Mouse (Mus musculus): ENCODE measurements around the gene Cops3. TPM values are rescaled to one million over a fixed set of nuclear protein-coding genes. Genes with fewer than 3 reads are reported as not detected.
A peak's percentile ranks its signal among the peaks of the same experiment; 100 is the strongest.

Gene Cops3
- 26.2 and 33.5 TPM in 2 replicates for polyA plus RNA-seq (2012; rRNA removed)
- 108 and 112 TPM in 2 replicates for polyA plus RNA-seq (2014; fragmentation: Nextera tagmentation; extraction: Ambion mirVana)

GRCm38 (mm10) chr11:59839459-59840126 is at the start of gene Cops3:
Cops3 (minus strand) TSS chr11:59839838.
- Histone ChIP-seq H3K27me3 (ENCODE audit: control insufficient read depth, insufficient read depth, low read length) (no peaks in the 10 kb centered on the region), H3K4me3 (ENCODE audit: insufficient read depth in 1 of 2, low read depth in 2 of 2, low read length in 2 of 2) (peak within 1 kb of the TSS; percentile 82 to 84), H3K9ac (replicated peaks) (peak within 1 kb of the TSS; percentile 91), H3K36me3 (replicated peaks; ENCODE audit: control insufficient read depth, insufficient read depth, low read depth) (peaks cover 11% of the 10 kb centered on the region), H3K27ac (peak within 1 kb of the TSS; percentile 82), H3K9me3 (ENCODE audit: control insufficient read depth, low read length) (no peaks in the 10 kb centered on the region), H3K4me1 (replicated peaks; ENCODE audit: control insufficient read depth in 2 of 2, insufficient read depth in 2 of 2, low read length in 1 of 2) (peaks cover 14 to 16% of the 10 kb centered on the region in 2 experiments), H3K4me2 (ENCODE audit: low read depth) (peak within 1 kb of the TSS; percentile 88)
- DNase-seq (ENCODE audit: low read depth in 3 of 3, low spot score in 3 of 3) (peak; percentile 94 to 96 (median 95)), ATAC-seq (ENCODE audit: insufficient read depth) (peak; percentile 92)
- TF ChIP-seq CTCF (IDR thresholded peaks at IDR 0.05; ENCODE audit: low read depth) (no peak), EP300 (IDR thresholded peaks at IDR 0.05; ENCODE audit: low read depth) (peak; percentile 27; the same call in 1 of the 2 replicates)
- WGBS (ENCODE audit: insufficient replicate concordance), result under 1% methylated on average over 43 of the region's 43 CpGs

- Histone ChIP-seq H3K4me1 (replicated peaks; ENCODE audit: control insufficient read depth in 2 of 2, insufficient read depth in 2 of 2, low read length in 1 of 2) (peaks cover 2 to 11% of the 10 kb centered on the region in 2 experiments; a peak in 3 of 4 replicates), H3K9me3 (ENCODE audit: control insufficient read depth, low read length) (no peaks in the 10 kb centered on the region), H3K27me3 (ENCODE audit: control insufficient read depth, insufficient read depth, low read length) (no peaks in the 10 kb centered on the region), H3K36me3 (replicated peaks; ENCODE audit: control insufficient read depth, insufficient read depth, low read depth) (no peaks in the 10 kb centered on the region), H3K9ac (replicated peaks) (no peak overlapping the region), H3K4me2 (ENCODE audit: low read depth) (no peak overlapping the region), H3K4me3 (ENCODE audit: insufficient read depth in 1 of 2, low read depth in 2 of 2, low read length in 2 of 2) (no peak overlapping the region), H3K27ac (no peak overlapping the region)
- TF ChIP-seq CTCF (IDR thresholded peaks at IDR 0.05; ENCODE audit: low read depth) (no peak), EP300 (IDR thresholded peaks at IDR 0.05; ENCODE audit: low read depth) (no peak)
- ATAC-seq (ENCODE audit: insufficient read depth) (no peak), DNase-seq (ENCODE audit: low read depth in 3 of 3, low spot score in 3 of 3) (no peak)
- WGBS (ENCODE audit: insufficient replicate concordance), result 67% methylated on average over 5 of the region's 5 CpGs
These were observed 48.5 kb upstream of the Cops3 start for GRCm38 (mm10) chr11:59888151-59888550.

GRCm38 (mm10) chr11:59886952-59887351 is 47.3 kb upstream of the Cops3 start:
- DNase-seq (ENCODE audit: low read depth in 3 of 3, low spot score in 3 of 3), result no peak
- Histone ChIP-seq H3K4me2 (ENCODE audit: low read depth) (no peak overlapping the region), H3K36me3 (replicated peaks; ENCODE audit: control insufficient read depth, insufficient read depth, low read depth) (no peaks in the 10 kb centered on the region), H3K4me3 (ENCODE audit: insufficient read depth in 1 of 2, low read depth in 2 of 2, low read length in 2 of 2) (no peak overlapping the region), H3K27ac (no peak overlapping the region), H3K27me3 (ENCODE audit: control insufficient read depth, insufficient read depth, low read length) (no peaks in the 10 kb centered on the region), H3K9me3 (ENCODE audit: control insufficient read depth, low read length) (no peaks in the 10 kb centered on the region), H3K4me1 (replicated peaks; ENCODE audit: control insufficient read depth in 2 of 2, insufficient read depth in 2 of 2, low read length in 1 of 2) (peaks cover 2 to 11% of the 10 kb centered on the region in 2 experiments; a peak in 3 of 4 replicates), H3K9ac (replicated peaks) (no peak overlapping the region)
- TF ChIP-seq CTCF (IDR thresholded peaks at IDR 0.05; ENCODE audit: low read depth) (no peak), EP300 (IDR thresholded peaks at IDR 0.05; ENCODE audit: low read depth) (no peak)
- ATAC-seq (ENCODE audit: insufficient read depth), result no peak
- 32% methylated on average over 1 of the region's 1 CpGs for WGBS (ENCODE audit: insufficient replicate concordance)

- Histone ChIP-seq H3K9me3 (ENCODE audit: control insufficient read depth, low read length) (no peaks in the 10 kb centered on the region), H3K27me3 (ENCODE audit: control insufficient read depth, insufficient read depth, low read length) (no peaks in the 10 kb centered on the region), H3K36me3 (replicated peaks; ENCODE audit: control insufficient read depth, insufficient read depth, low read depth) (no peaks in the 10 kb centered on the region), H3K4me2 (ENCODE audit: low read depth) (no peak overlapping the region), H3K27ac (no peak overlapping the region), H3K4me3 (ENCODE audit: insufficient read depth in 1 of 2, low read depth in 2 of 2, low read length in 2 of 2) (no peak overlapping the region), H3K4me1 (replicated peaks; ENCODE audit: control insufficient read depth in 2 of 2, insufficient read depth in 2 of 2, low read length in 1 of 2) (peaks cover 2 to 11% of the 10 kb centered on the region in 2 experiments; a peak in 3 of 4 replicates), H3K9ac (replicated peaks) (no peak overlapping the region)
- peak; percentile 6 to 23 (median 10) for DNase-seq (ENCODE audit: low read depth in 3 of 3, low spot score in 3 of 3)
- peak; percentile 56; the same call in 1 of the 2 replicates for ATAC-seq (ENCODE audit: insufficient read depth)
- 0 out of 2 replicates have a peak, but pooled peaks have one; percentile 10 for TF ChIP-seq CTCF (IDR thresholded peaks at IDR 0.05; ENCODE audit: low read depth)
- no peak for TF ChIP-seq EP300 (IDR thresholded peaks at IDR 0.05; ENCODE audit: low read depth)
- 19% methylated on average over 17 of the region's 17 CpGs for WGBS (ENCODE audit: insufficient replicate concordance)
These were observed 45.8 kb upstream of the Cops3 start for GRCm38 (mm10) chr11:59885217-59885986.

GRCm38 (mm10) chr11:59880031-59880430 is 40.4 kb upstream of the Cops3 start:
- TF ChIP-seq EP300 (IDR thresholded peaks at IDR 0.05; ENCODE audit: low read depth) (no peak), CTCF (IDR thresholded peaks at IDR 0.05; ENCODE audit: low read depth) (peak; percentile 89)
- Histone ChIP-seq H3K27me3 (ENCODE audit: control insufficient read depth, insufficient read depth, low read length) (no peaks in the 10 kb centered on the region), H3K4me1 (replicated peaks; ENCODE audit: control insufficient read depth in 2 of 2, insufficient read depth in 2 of 2, low read length in 1 of 2) (no peaks in the 10 kb centered on the region), H3K27ac (no peak overlapping the region), H3K4me2 (ENCODE audit: low read depth) (no peak overlapping the region), H3K36me3 (replicated peaks; ENCODE audit: control insufficient read depth, insufficient read depth, low read depth) (no peaks in the 10 kb centered on the region), H3K4me3 (ENCODE audit: insufficient read depth in 1 of 2, low read depth in 2 of 2, low read length in 2 of 2) (no peak overlapping the region), H3K9me3 (ENCODE audit: control insufficient read depth, low read length) (no peaks in the 10 kb centered on the region), H3K9ac (replicated peaks) (no peak overlapping the region)
- DNase-seq (ENCODE audit: low read depth in 3 of 3, low spot score in 3 of 3), result peak; percentile 32 to 54 (median 45)
- no peak for ATAC-seq (ENCODE audit: insufficient read depth)
- WGBS (ENCODE audit: insufficient replicate concordance), result 17% methylated on average over 2 of the region's 2 CpGs
